In the genomic region with DNA sequence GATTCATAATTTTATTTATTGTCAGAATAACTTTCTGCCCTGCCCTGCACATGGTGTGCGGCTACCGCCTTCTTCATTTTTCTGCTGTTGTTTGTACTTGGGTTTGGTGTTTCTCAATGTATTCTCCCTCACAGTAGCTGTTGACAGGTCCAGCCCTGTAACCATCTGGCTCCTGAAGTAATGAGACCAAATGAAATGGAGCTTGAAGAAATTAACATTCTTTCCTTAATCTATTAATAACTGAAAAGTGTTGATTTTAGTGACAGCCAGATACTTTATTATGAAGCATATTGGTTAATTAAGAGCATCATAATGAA, we compare ENCODE assay signal across 9 mouse cellular contexts.
DNase-seq lines count a peak whose midpoint lies in the region; ATAC-seq lines count a peak whose summit lies in the region.
"Had no signal": no experiment of that assay in that cellular context is flagged by ENCODE, and none has a peak within 500 bp of the region (broad histone marks: within the 10 kb centered on the region; RNA-seq: fewer than 3 reads in every experiment).

No protein-coding gene starts in this region.

- intact Hi-C loops in heart, postnatal 25 days (cut with DNase I) = loop anchor here (2.0 to 10.0 kb wide), 2 partner anchors 295 to 527 kb away; no protein-coding TSS in a partner anchor

- no peak for DNase-seq in heart, postnatal 25 days (ENCODE audit: low spot score)
- no peak for DNase-seq in lung, postnatal 14 days
- DNase-seq in limb, embryonic 10.5 days (ENCODE audit: low spot score) = peak; percentile 33
- no peak for DNase-seq in ovary, adult 18-20 months (ENCODE audit: low spot score)
- DNase-seq: adrenal gland, postnatal 25 days had no signal

- H3K9me3 ChIP-seq in heart, embryonic 12.5 days (replicated peaks) = no peaks in the 10 kb centered on the region
- no peaks in the 10 kb centered on the region for H3K9me3 ChIP-seq in lung, embryonic 15.5 days
- no peaks in the 10 kb centered on the region for H3K9me3 ChIP-seq in forebrain, embryonic 12.5 days
- no peaks in the 10 kb centered on the region for H3K9me3 ChIP-seq in limb, embryonic 10.5 days (replicated peaks)

- H3K4me1 ChIP-seq in heart, embryonic 12.5 days (replicated peaks) = 0 out of 2 replicates have a peak, but pooled peaks cover 5% of the 10 kb centered on the region
- H3K4me1 ChIP-seq in lung, embryonic 15.5 days = peaks cover 6% of the 10 kb centered on the region
- no peaks in the 10 kb centered on the region for H3K4me1 ChIP-seq in forebrain, embryonic 12.5 days
- H3K4me1 ChIP-seq in limb, embryonic 10.5 days = peaks cover 7% of the 10 kb centered on the region; the same call in 1 of the 2 replicates

- H3K36me3 ChIP-seq in heart, embryonic 12.5 days = no peaks in the 10 kb centered on the region
- no peaks in the 10 kb centered on the region for H3K36me3 ChIP-seq in lung, embryonic 15.5 days
- no peaks in the 10 kb centered on the region for H3K36me3 ChIP-seq in forebrain, embryonic 12.5 days (replicated peaks)
- no peaks in the 10 kb centered on the region for H3K36me3 ChIP-seq in limb, embryonic 10.5 days

- no peak overlapping the region for H3K27ac ChIP-seq in heart, embryonic 12.5 days (ENCODE audit: poor library complexity, severe bottlenecking)
- no peak overlapping the region for H3K27ac ChIP-seq in lung, embryonic 15.5 days
- H3K27ac ChIP-seq in forebrain, embryonic 12.5 days = peak overlapping the region; percentile 73
- H3K27ac ChIP-seq in limb, embryonic 10.5 days = no peak overlapping the region

- peak overlapping the region; percentile 37; the same call in 1 of the 2 replicates for H3K4me2 ChIP-seq in heart, embryonic 12.5 days
- peak overlapping the region; percentile 33; the same call in 1 of the 2 replicates for H3K4me2 ChIP-seq in lung, embryonic 15.5 days
- H3K4me2 ChIP-seq in forebrain, embryonic 12.5 days = no peak overlapping the region

- WGBS in heart, embryonic 12.5 days = 63% methylated on average over 2 of the region's 2 CpGs
- 41% methylated on average over 2 of the region's 2 CpGs for WGBS in lung, embryonic 15.5 days
- WGBS in forebrain, embryonic 12.5 days = 77% methylated on average over 2 of the region's 2 CpGs
- WGBS in limb, embryonic 10.5 days = 84% methylated on average over 2 of the region's 2 CpGs

- no peak overlapping the region for H3K4me3 ChIP-seq in heart, embryonic 12.5 days
- H3K4me3 ChIP-seq in lung, embryonic 15.5 days = no peak overlapping the region
- H3K4me3 ChIP-seq in forebrain, embryonic 12.5 days (replicated peaks) = no peak overlapping the region
- no peak overlapping the region for H3K4me3 ChIP-seq in limb, embryonic 10.5 days

- ATAC-seq in heart, embryonic 12.5 days (ENCODE audit: insufficient number of reproducible peaks, low FRiP score) = no peak
- no peak for ATAC-seq in lung, embryonic 15.5 days (ENCODE audit: borderline replicate concordance, extremely low read depth, low FRiP score, low TSS enrichment)
- ATAC-seq in forebrain, embryonic 12.5 days (ENCODE audit: low FRiP score) = peak; percentile 86

- H3K9ac ChIP-seq in heart, embryonic 12.5 days = no peak overlapping the region
- H3K9ac ChIP-seq in lung, embryonic 15.5 days = no peak overlapping the region
- H3K9ac ChIP-seq in forebrain, embryonic 12.5 days = no peak overlapping the region

- no peaks in the 10 kb centered on the region for H3K27me3 ChIP-seq in heart, embryonic 12.5 days (replicated peaks)
- no peaks in the 10 kb centered on the region; the same call in 1 of the 2 replicates for H3K27me3 ChIP-seq in lung, embryonic 15.5 days
- no peaks in the 10 kb centered on the region for H3K27me3 ChIP-seq in forebrain, embryonic 12.5 days
- H3K27me3 ChIP-seq in limb, embryonic 10.5 days (ENCODE audit: low read depth, poor library complexity, severe bottlenecking) = no peaks in the 10 kb centered on the region
- H3K27me3 ChIP-seq: CH12.LX had no signal
